Mouse (Mus musculus) olfactory bulb, adult 2 months (tissue): Measurements from ENCODE around the gene Timm17b. TPM values are rescaled to one million over a fixed set of nuclear protein-coding genes. Genes with fewer than 3 reads are reported as not detected.
"Not testable (repeated sequence)": the region's sequence is repeated elsewhere in the genome, so short reads cannot be mapped to it uniquely, and the experiment has no call there.

ENCODE experiments used
- H3K27ac ChIP-seq: fragments of 200-500 bp; 2 replicates; pipeline ENCODE4 v1.5.1; 2012; ENCODE audit warnings: low read depth, low read length; ENCODE audit not compliant: insufficient read depth
- H3K4me1 ChIP-seq: fragments of 200-500 bp; 2 replicates; pipeline ENCODE4 v1.6.1; 2012; ENCODE audit warnings: low read length; ENCODE audit not compliant: control insufficient read depth, insufficient read depth
- H3K4me3 ChIP-seq: fragments of 200-500 bp; 2 replicates; pipeline ENCODE4 v1.5.1; 2012; ENCODE audit warnings: mild to moderate bottlenecking, low read depth, low read length, moderate library complexity; ENCODE audit not compliant: insufficient read depth
- CTCF ChIP-seq: fragments of 200-500 bp; IDR thresholded peaks from 2 replicates; pipeline ENCODE4 v1.5.1; 2012; ENCODE audit warnings: low read depth, mild to moderate bottlenecking, low read length, moderate library complexity; ENCODE audit not compliant: insufficient read depth
- POLR2A ChIP-seq: fragments of 200-500 bp; IDR thresholded peaks from 2 replicates; pipeline ENCODE4 v1.6.1; 2012; ENCODE audit warnings: mild to moderate bottlenecking, low read depth, low read length, moderate library complexity; ENCODE audit not compliant: insufficient read depth
- WGBS: fragments of 180-500 bp; shearing (Covaris S2); methylation state at CpG from one replicate; pipeline ENCODE4 v1.1.7; 2018; 5-methylcytosine and 5-hydroxymethylcytosine counted together
- polyA plus RNA-seq: library from polyadenylated mRNA; stranded (reverse); fragments of >200 nt; gene quantifications from 2 replicates; pipeline ENCODE4 v1.2.4, GENCODE M21; 2012; ENCODE audit warnings: low replicate concordance; ENCODE audit not compliant: missing spikeins, insufficient read depth, insufficient read length

Timm17b gene
- polyA plus RNA-seq, 1 experiment: not detected

- Histone ChIP-seq H3K4me1 (no peaks in the 10 kb centered on the region), H3K4me3 (no peak overlapping the region), H3K27ac (no peak overlapping the region)
- TF ChIP-seq CTCF (no peak), POLR2A (no peak)
- 33% methylated on average over 3 of the region's 3 CpGs for WGBS
Measured at GRCm38 (mm10) chrX:7869826-7870225, 29.3 kb upstream of the Timm17b start.

- no peaks in the 10 kb centered on the region for H3K4me1 ChIP-seq
- peak within 1 kb of the TSS; percentile 71 for H3K27ac ChIP-seq
- TF ChIP-seq CTCF: no peak
- peak; percentile 49 for TF ChIP-seq POLR2A
- H3K4me3 ChIP-seq: peak within 1 kb of the TSS; percentile 81
- WGBS: 12% methylated on average over 38 of the region's 38 CpGs
Measured at GRCm38 (mm10) chrX:7878007-7878419, 21.1 kb upstream of the Timm17b start, which contains the start of gene Pim2. TSS of gene Pim2 (plus strand) at chrX:7878262.

GRCm38 (mm10) chrX:7878495-7878894 lies 20.7 kb upstream of the Timm17b start:
- 21% methylated on average over 21 of the region's 21 CpGs for WGBS
- peak overlapping the region; percentile 71 for H3K27ac ChIP-seq
- TF ChIP-seq CTCF (no peak), POLR2A (no peak)

GRCm38 (mm10) chrX:7879819-7880218 lies 19.3 kb upstream of the Timm17b start:
- no peak overlapping the region for H3K27ac ChIP-seq
- H3K4me3 ChIP-seq: peak overlapping the region; percentile 40
- TF ChIP-seq CTCF (no peak), POLR2A (no peak)
- no peaks in the 10 kb centered on the region for H3K4me1 ChIP-seq
- WGBS: 9% methylated on average over 11 of the region's 11 CpGs

More at GRCm38 (mm10) chrX:7878495-7878894, 20.7 kb upstream of the Timm17b start:
- Histone ChIP-seq H3K4me3 (peak overlapping the region; percentile 81), H3K4me1 (no peaks in the 10 kb centered on the region)

GRCm38 (mm10) chrX:7883841-7884567 lies 15.2 kb upstream of the Timm17b start, which contains the start of gene Slc35a2:
TSS of gene Slc35a2 (plus strand) at chrX:7884028.
- Histone ChIP-seq H3K4me1 (no peaks in the 10 kb centered on the region), H3K4me3 (peak within 1 kb of the TSS; percentile 74), H3K27ac (peak within 1 kb of the TSS; percentile 85)
- peak; percentile 42 for TF ChIP-seq POLR2A
- TF ChIP-seq CTCF: no peak
- WGBS: 11% methylated on average over 48 of the region's 49 CpGs

- Histone ChIP-seq H3K4me1 (no peaks in the 10 kb centered on the region; the same call in 1 of the 2 replicates), H3K27ac (peak overlapping the region; percentile 98), H3K4me3 (peak overlapping the region; percentile 65)
- 26% methylated on average over 13 of the region's 13 CpGs for WGBS
- TF ChIP-seq POLR2A: no peak
- no peak for TF ChIP-seq CTCF
Measured at GRCm38 (mm10) chrX:7898211-7898610, 946 bp upstream of the Timm17b start.

GRCm38 (mm10) chrX:7904441-7904840 lies 5.3 kb downstream of the Timm17b start:
- H3K4me3 ChIP-seq: no peak overlapping the region
- H3K4me1 ChIP-seq: no peaks in the 10 kb centered on the region
- TF ChIP-seq POLR2A (no peak), CTCF (no peak)
- no peak overlapping the region for H3K27ac ChIP-seq
- WGBS: 90% methylated on average over 5 of the region's 5 CpGs

GRCm38 (mm10) chrX:7907735-7908134 lies 8.6 kb downstream of the Timm17b start, which contains the start of gene Gm10491:
TSS of gene Gm10491 (minus strand) at chrX:7907835.
- Histone ChIP-seq H3K4me1 (peaks cover 3% of the 10 kb centered on the region; the same call in 1 of the 2 replicates), H3K4me3 (no peak within 1 kb of the TSS), H3K27ac (no peak within 1 kb of the TSS)
- TF ChIP-seq POLR2A (no peak), CTCF (no peak)
- WGBS: 86% methylated on average over 5 of the region's 5 CpGs

- 95% methylated on average over 4 of the region's 4 CpGs for WGBS
- H3K4me1 ChIP-seq, H3K27ac ChIP-seq, H3K4me3 ChIP-seq: not testable (repeated sequence)
Measured at GRCm38 (mm10) chrX:7909242-7909641, 10.1 kb downstream of the Timm17b start, which contains the start of gene Gm10490. TSS of gene Gm10490 (plus strand) at chrX:7909542.

- no peak overlapping the region for H3K27ac ChIP-seq
- WGBS: 43% methylated on average over 6 of the region's 6 CpGs
- no peak for TF ChIP-seq POLR2A
- TF ChIP-seq CTCF: no peak
- no peak overlapping the region for H3K4me3 ChIP-seq
- peaks cover 3% of the 10 kb centered on the region; the same call in 1 of the 2 replicates for H3K4me1 ChIP-seq
Measured at GRCm38 (mm10) chrX:7910473-7910872, 11.3 kb downstream of the Timm17b start.

- not testable (repeated sequence) for H3K4me1 ChIP-seq, H3K27ac ChIP-seq, H3K4me3 ChIP-seq
- 31% methylated on average over 3 of the region's 3 CpGs for WGBS
Measured at GRCm38 (mm10) chrX:7915669-7916068, 16.5 kb downstream of the Timm17b start.

GRCm38 (mm10) chrX:7917960-7918359 lies 18.8 kb downstream of the Timm17b start:
- not testable (repeated sequence) for H3K4me3 ChIP-seq, H3K27ac ChIP-seq
- peaks cover 12% of the 10 kb centered on the region; the same call in 1 of the 2 replicates for H3K4me1 ChIP-seq
- 77% methylated on average over 6 of the region's 6 CpGs for WGBS
